Mouse (Mus musculus): Measurements from ENCODE around the gene Ginm1. TPM values are rescaled to one million over a fixed set of nuclear protein-coding genes. Genes with fewer than 3 reads are reported as not detected.

The Ginm1 gene
- polyA plus RNA-seq, 1 experiment from 2014 or later: 65.8 TPM

GRCm38 (mm10) chr10:7820171-7820570 lies 27.5 kb upstream of the Ginm1 start:
- Histone ChIP-seq H3K27me3 (replicated peaks; ENCODE audit: control insufficient read depth, insufficient read depth, low read length) (no peaks in the 10 kb centered on the region), H3K4me3 (ENCODE audit: low read depth, low read length) (no peak overlapping the region), H3K4me2 (ENCODE audit: low read length) (no peak overlapping the region), H3K9ac (ENCODE audit: low read length) (no peak overlapping the region), H3K4me1 (replicated peaks; ENCODE audit: control insufficient read depth, insufficient read depth, low read length) (no peaks in the 10 kb centered on the region), H3K27ac (ENCODE audit: low read depth) (no peak overlapping the region), H3K9me3 (ENCODE audit: control insufficient read depth, low read length) (no peaks in the 10 kb centered on the region), H3K36me3 (ENCODE audit: control insufficient read depth, insufficient read depth, low read length) (peaks cover 76% of the 10 kb centered on the region)
- WGBS: 89% methylated on average over 5 of the region's 5 CpGs
- no peak for DNase-seq (ENCODE audit: low spot score)
- no peak for ATAC-seq (replicated peaks; ENCODE audit: low FRiP score, low TSS enrichment, low read depth)

- H3K4me3 ChIP-seq (ENCODE audit: low read depth, low read length): no peak overlapping the region
- H3K27me3 ChIP-seq (replicated peaks; ENCODE audit: control insufficient read depth, insufficient read depth, low read length): no peaks in the 10 kb centered on the region
- no peak overlapping the region for H3K9ac ChIP-seq (ENCODE audit: low read length)
- DNase-seq (ENCODE audit: low spot score) (no peak), ATAC-seq (replicated peaks; ENCODE audit: low FRiP score, low TSS enrichment, low read depth) (no peak)
- 81% methylated on average over 4 of the region's 4 CpGs for WGBS
- H3K9me3 ChIP-seq (ENCODE audit: control insufficient read depth, low read length): no peaks in the 10 kb centered on the region
- no peak overlapping the region for H3K4me2 ChIP-seq (ENCODE audit: low read length)
- H3K4me1 ChIP-seq (replicated peaks; ENCODE audit: control insufficient read depth, insufficient read depth, low read length): no peaks in the 10 kb centered on the region
- H3K36me3 ChIP-seq (ENCODE audit: control insufficient read depth, insufficient read depth, low read length): peaks cover 80% of the 10 kb centered on the region
- no peak overlapping the region for H3K27ac ChIP-seq (ENCODE audit: low read depth)
Measured at GRCm38 (mm10) chr10:7819603-7820002, 27.0 kb upstream of the Ginm1 start.

- no peaks in the 10 kb centered on the region for H3K9me3 ChIP-seq (ENCODE audit: control insufficient read depth, low read length)
- H3K4me3 ChIP-seq (ENCODE audit: low read depth, low read length): no peak overlapping the region
- H3K27me3 ChIP-seq (replicated peaks; ENCODE audit: control insufficient read depth, insufficient read depth, low read length): no peaks in the 10 kb centered on the region
- H3K9ac ChIP-seq (ENCODE audit: low read length): no peak overlapping the region
- H3K27ac ChIP-seq (ENCODE audit: low read depth): no peak overlapping the region
- no peak for DNase-seq (ENCODE audit: low spot score)
- H3K4me2 ChIP-seq (ENCODE audit: low read length): no peak overlapping the region
- ATAC-seq (replicated peaks; ENCODE audit: low FRiP score, low TSS enrichment, low read depth): no peak
- H3K4me1 ChIP-seq (replicated peaks; ENCODE audit: control insufficient read depth, insufficient read depth, low read length): no peaks in the 10 kb centered on the region
- peaks cover 85% of the 10 kb centered on the region for H3K36me3 ChIP-seq (ENCODE audit: control insufficient read depth, insufficient read depth, low read length)
- WGBS: 88% methylated on average over 4 of the region's 4 CpGs
Measured at GRCm38 (mm10) chr10:7819156-7819555, 26.5 kb upstream of the Ginm1 start.

- ATAC-seq (replicated peaks; ENCODE audit: low FRiP score, low TSS enrichment, low read depth) (no peak), DNase-seq (ENCODE audit: low spot score) (no peak)
- H3K4me1 ChIP-seq (replicated peaks; ENCODE audit: control insufficient read depth, insufficient read depth, low read length): no peaks in the 10 kb centered on the region
- H3K9me3 ChIP-seq (ENCODE audit: control insufficient read depth, low read length): no peaks in the 10 kb centered on the region
- WGBS: 84% methylated on average over 4 of the region's 4 CpGs
- H3K4me2 ChIP-seq (ENCODE audit: low read length): no peak overlapping the region
- no peaks in the 10 kb centered on the region for H3K27me3 ChIP-seq (replicated peaks; ENCODE audit: control insufficient read depth, insufficient read depth, low read length)
- no peak overlapping the region for H3K27ac ChIP-seq (ENCODE audit: low read depth)
- H3K4me3 ChIP-seq (ENCODE audit: low read depth, low read length): no peak overlapping the region
- no peak overlapping the region for H3K9ac ChIP-seq (ENCODE audit: low read length)
- H3K36me3 ChIP-seq (ENCODE audit: control insufficient read depth, insufficient read depth, low read length): peaks cover 87% of the 10 kb centered on the region
Measured at GRCm38 (mm10) chr10:7818676-7819075, 26.1 kb upstream of the Ginm1 start.

GRCm38 (mm10) chr10:7816476-7816875 lies 23.9 kb upstream of the Ginm1 start:
- no peak overlapping the region for H3K4me2 ChIP-seq (ENCODE audit: low read length)
- no peak overlapping the region for H3K9ac ChIP-seq (ENCODE audit: low read length)
- no peaks in the 10 kb centered on the region for H3K27me3 ChIP-seq (replicated peaks; ENCODE audit: control insufficient read depth, insufficient read depth, low read length)
- WGBS: 80% methylated on average over 2 of the region's 2 CpGs
- DNase-seq (ENCODE audit: low spot score): no peak
- H3K4me3 ChIP-seq (ENCODE audit: low read depth, low read length): no peak overlapping the region
- no peaks in the 10 kb centered on the region for H3K9me3 ChIP-seq (ENCODE audit: control insufficient read depth, low read length)
- no peak for ATAC-seq (replicated peaks; ENCODE audit: low FRiP score, low TSS enrichment, low read depth)
- H3K4me1 ChIP-seq (replicated peaks; ENCODE audit: control insufficient read depth, insufficient read depth, low read length): no peaks in the 10 kb centered on the region
- H3K27ac ChIP-seq (ENCODE audit: low read depth): no peak overlapping the region
- peaks cover 94% of the 10 kb centered on the region for H3K36me3 ChIP-seq (ENCODE audit: control insufficient read depth, insufficient read depth, low read length)

GRCm38 (mm10) chr10:7809937-7810336 lies 17.3 kb upstream of the Ginm1 start:
- DNase-seq (ENCODE audit: low spot score) (peak; percentile 77), ATAC-seq (replicated peaks; ENCODE audit: low FRiP score, low TSS enrichment, low read depth) (0 out of 2 replicates have a peak, but pooled peaks have one; percentile 23)
- Histone ChIP-seq H3K4me2 (ENCODE audit: low read length) (no peak overlapping the region), H3K27me3 (replicated peaks; ENCODE audit: control insufficient read depth, insufficient read depth, low read length) (no peaks in the 10 kb centered on the region), H3K9me3 (ENCODE audit: control insufficient read depth, low read length) (no peaks in the 10 kb centered on the region), H3K4me1 (replicated peaks; ENCODE audit: control insufficient read depth, insufficient read depth, low read length) (no peaks in the 10 kb centered on the region), H3K36me3 (ENCODE audit: control insufficient read depth, insufficient read depth, low read length) (peaks cover 82% of the 10 kb centered on the region), H3K27ac (ENCODE audit: low read depth) (no peak overlapping the region), H3K4me3 (ENCODE audit: low read depth, low read length) (no peak overlapping the region), H3K9ac (ENCODE audit: low read length) (no peak overlapping the region)
- 45% methylated on average over 2 of the region's 2 CpGs for WGBS

GRCm38 (mm10) chr10:7802519-7803140 lies 10.0 kb upstream of the Ginm1 start:
- no peak for ATAC-seq (replicated peaks; ENCODE audit: low FRiP score, low TSS enrichment, low read depth)
- no peak for DNase-seq (ENCODE audit: low spot score)
- Histone ChIP-seq H3K36me3 (ENCODE audit: control insufficient read depth, insufficient read depth, low read length) (peaks cover 95% of the 10 kb centered on the region), H3K27me3 (replicated peaks; ENCODE audit: control insufficient read depth, insufficient read depth, low read length) (no peaks in the 10 kb centered on the region), H3K4me1 (replicated peaks; ENCODE audit: control insufficient read depth, insufficient read depth, low read length) (no peaks in the 10 kb centered on the region), H3K4me2 (ENCODE audit: low read length) (no peak overlapping the region), H3K27ac (ENCODE audit: low read depth) (no peak overlapping the region), H3K4me3 (ENCODE audit: low read depth, low read length) (no peak overlapping the region), H3K9ac (ENCODE audit: low read length) (no peak overlapping the region), H3K9me3 (ENCODE audit: control insufficient read depth, low read length) (no peaks in the 10 kb centered on the region)
- 92% methylated on average over 2 of the region's 2 CpGs for WGBS

- Histone ChIP-seq H3K4me3 (ENCODE audit: low read depth, low read length) (no peak overlapping the region), H3K27me3 (replicated peaks; ENCODE audit: control insufficient read depth, insufficient read depth, low read length) (no peaks in the 10 kb centered on the region), H3K4me2 (ENCODE audit: low read length) (no peak overlapping the region), H3K4me1 (replicated peaks; ENCODE audit: control insufficient read depth, insufficient read depth, low read length) (no peaks in the 10 kb centered on the region), H3K9me3 (ENCODE audit: control insufficient read depth, low read length) (no peaks in the 10 kb centered on the region), H3K27ac (ENCODE audit: low read depth) (no peak overlapping the region), H3K36me3 (ENCODE audit: control insufficient read depth, insufficient read depth, low read length) (peaks cover 96% of the 10 kb centered on the region), H3K9ac (ENCODE audit: low read length) (no peak overlapping the region)
- 89% methylated on average over 3 of the region's 3 CpGs for WGBS
- no peak for ATAC-seq (replicated peaks; ENCODE audit: low FRiP score, low TSS enrichment, low read depth)
- no peak for DNase-seq (ENCODE audit: low spot score)
Measured at GRCm38 (mm10) chr10:7801258-7801657, 8.6 kb upstream of the Ginm1 start.

GRCm38 (mm10) chr10:7792254-7792750 lies 322 bp downstream of the Ginm1 start:
- Histone ChIP-seq H3K4me3 (ENCODE audit: low read depth, low read length) (peak overlapping the region; percentile 100), H3K27ac (ENCODE audit: low read depth) (peak overlapping the region; percentile 62; the same call in 1 of the 2 replicates), H3K4me1 (replicated peaks; ENCODE audit: control insufficient read depth, insufficient read depth, low read length) (peaks cover 11% of the 10 kb centered on the region), H3K36me3 (ENCODE audit: control insufficient read depth, insufficient read depth, low read length) (peaks cover 30% of the 10 kb centered on the region), H3K4me2 (ENCODE audit: low read length) (peak overlapping the region; percentile 58), H3K9me3 (ENCODE audit: control insufficient read depth, low read length) (no peaks in the 10 kb centered on the region), H3K27me3 (replicated peaks; ENCODE audit: control insufficient read depth, insufficient read depth, low read length) (no peaks in the 10 kb centered on the region), H3K9ac (ENCODE audit: low read length) (peak overlapping the region; percentile 94)
- DNase-seq (ENCODE audit: low spot score) (no peak), ATAC-seq (replicated peaks; ENCODE audit: low FRiP score, low TSS enrichment, low read depth) (peak; percentile 53; the same call in 1 of the 2 replicates)
- WGBS: under 1% methylated on average over 10 of the region's 10 CpGs
